Mouse (Mus musculus): ENCODE measurements around the gene Ccdc60. TPM values are rescaled to one million over a fixed set of nuclear protein-coding genes. Genes with fewer than 3 reads are reported as not detected.

Gene Ccdc60
- polyA plus RNA-seq, 1 experiment from 2014 or later, result 2.5 TPM

GRCm38 (mm10) chr5:116269212-116270145 lies 19.3 kb downstream of the Ccdc60 start:
- Histone ChIP-seq H3K4me2 (replicated peaks) (no peak overlapping the region), H3K27ac (no peak overlapping the region), H3K4me1 (replicated peaks) (peaks cover 23% of the 10 kb centered on the region), H3K4me3 (replicated peaks) (no peak overlapping the region), H3K9me3 (no peaks in the 10 kb centered on the region), H3K36me3 (no peaks in the 10 kb centered on the region), H3K9ac (replicated peaks) (no peak overlapping the region), H3K27me3 (no peaks in the 10 kb centered on the region)
- ATAC-seq, result no peak
- 66% methylated on average over 17 of the region's 17 CpGs for WGBS

- no peak overlapping the region for H3K9ac ChIP-seq (replicated peaks)
- peaks cover 8% of the 10 kb centered on the region for H3K4me1 ChIP-seq (replicated peaks)
- H3K27me3 ChIP-seq, result no peaks in the 10 kb centered on the region
- H3K36me3 ChIP-seq, result no peaks in the 10 kb centered on the region
- ATAC-seq, result no peak
- H3K9me3 ChIP-seq, result no peaks in the 10 kb centered on the region
- H3K4me3 ChIP-seq (replicated peaks), result no peak overlapping the region
- no peak overlapping the region for H3K4me2 ChIP-seq (replicated peaks)
- H3K27ac ChIP-seq, result no peak overlapping the region
- WGBS, result 82% methylated on average over 2 of the region's 2 CpGs
Measured at GRCm38 (mm10) chr5:116262689-116263088, 26.1 kb downstream of the Ccdc60 start.

- WGBS, result 92% methylated on average over 5 of the region's 5 CpGs
Measured at GRCm38 (mm10) chr5:116261944-116262343, 26.8 kb downstream of the Ccdc60 start.

GRCm38 (mm10) chr5:116260356-116260755 lies 28.4 kb downstream of the Ccdc60 start:
- H3K27me3 ChIP-seq, result no peaks in the 10 kb centered on the region
- H3K4me3 ChIP-seq (replicated peaks), result no peak overlapping the region
- no peak for ATAC-seq
- H3K9ac ChIP-seq (replicated peaks), result no peak overlapping the region
- no peaks in the 10 kb centered on the region for H3K36me3 ChIP-seq
- 89% methylated on average over 5 of the region's 5 CpGs for WGBS
- peaks cover 8% of the 10 kb centered on the region for H3K4me1 ChIP-seq (replicated peaks)
- H3K9me3 ChIP-seq, result no peaks in the 10 kb centered on the region
- H3K4me2 ChIP-seq (replicated peaks), result no peak overlapping the region
- H3K27ac ChIP-seq, result no peak overlapping the region

More at GRCm38 (mm10) chr5:116261944-116262343, 26.8 kb downstream of the Ccdc60 start:
- Histone ChIP-seq H3K36me3 (no peaks in the 10 kb centered on the region), H3K9me3 (no peaks in the 10 kb centered on the region), H3K27ac (no peak overlapping the region), H3K9ac (replicated peaks) (no peak overlapping the region), H3K4me2 (replicated peaks) (no peak overlapping the region), H3K4me3 (replicated peaks) (no peak overlapping the region), H3K27me3 (no peaks in the 10 kb centered on the region), H3K4me1 (replicated peaks) (peaks cover 8% of the 10 kb centered on the region)
- ATAC-seq, result no peak

- Histone ChIP-seq H3K27me3 (no peaks in the 10 kb centered on the region), H3K36me3 (no peaks in the 10 kb centered on the region), H3K9me3 (no peaks in the 10 kb centered on the region), H3K27ac (no peak overlapping the region), H3K4me2 (replicated peaks) (no peak overlapping the region), H3K4me1 (replicated peaks) (peaks cover 8% of the 10 kb centered on the region), H3K9ac (replicated peaks) (no peak overlapping the region), H3K4me3 (replicated peaks) (no peak overlapping the region)
- no peak for ATAC-seq
- 58% methylated on average over 8 of the region's 8 CpGs for WGBS
Measured at GRCm38 (mm10) chr5:116258321-116258860, 30.4 kb downstream of the Ccdc60 start.

GRCm38 (mm10) chr5:116253914-116254313 lies 34.9 kb downstream of the Ccdc60 start:
- Histone ChIP-seq H3K27me3 (no peaks in the 10 kb centered on the region), H3K9ac (replicated peaks) (no peak overlapping the region), H3K36me3 (no peaks in the 10 kb centered on the region), H3K27ac (no peak overlapping the region), H3K4me3 (replicated peaks) (no peak overlapping the region), H3K4me1 (replicated peaks) (peaks cover 7% of the 10 kb centered on the region), H3K9me3 (no peaks in the 10 kb centered on the region), H3K4me2 (replicated peaks) (no peak overlapping the region)
- no peak for ATAC-seq
- WGBS, result 87% methylated on average over 4 of the region's 4 CpGs

- no peak overlapping the region for H3K4me2 ChIP-seq (replicated peaks)
- H3K27ac ChIP-seq, result no peak overlapping the region
- no peak overlapping the region for H3K4me3 ChIP-seq (replicated peaks)
- no peak for ATAC-seq
- no peaks in the 10 kb centered on the region for H3K36me3 ChIP-seq
- no peak overlapping the region for H3K9ac ChIP-seq (replicated peaks)
- 91% methylated on average over 6 of the region's 6 CpGs for WGBS
- H3K4me1 ChIP-seq (replicated peaks), result no peaks in the 10 kb centered on the region
- H3K27me3 ChIP-seq, result no peaks in the 10 kb centered on the region
- no peaks in the 10 kb centered on the region for H3K9me3 ChIP-seq
Measured at GRCm38 (mm10) chr5:116252186-116252585, 36.6 kb downstream of the Ccdc60 start.

GRCm38 (mm10) chr5:116246642-116247041 lies 42.1 kb downstream of the Ccdc60 start:
- no peak for ATAC-seq

GRCm38 (mm10) chr5:116244476-116244875 lies 44.3 kb downstream of the Ccdc60 start:
- no peak overlapping the region for H3K4me2 ChIP-seq (replicated peaks)
- no peaks in the 10 kb centered on the region for H3K36me3 ChIP-seq
- H3K27ac ChIP-seq, result no peak overlapping the region
- no peaks in the 10 kb centered on the region for H3K4me1 ChIP-seq (replicated peaks)
- H3K9me3 ChIP-seq, result no peaks in the 10 kb centered on the region; the same call in 1 of the 2 replicates
- no peaks in the 10 kb centered on the region for H3K27me3 ChIP-seq
- no peak overlapping the region for H3K9ac ChIP-seq (replicated peaks)
- H3K4me3 ChIP-seq (replicated peaks), result no peak overlapping the region
- WGBS, result 74% methylated on average over 3 of the region's 3 CpGs
- ATAC-seq, result no peak

More at GRCm38 (mm10) chr5:116246642-116247041, 42.1 kb downstream of the Ccdc60 start:
- Histone ChIP-seq H3K4me1 (replicated peaks) (no peaks in the 10 kb centered on the region), H3K4me3 (replicated peaks) (no peak overlapping the region), H3K27ac (no peak overlapping the region), H3K9me3 (no peaks in the 10 kb centered on the region; the same call in 1 of the 2 replicates), H3K4me2 (replicated peaks) (no peak overlapping the region), H3K27me3 (no peaks in the 10 kb centered on the region), H3K9ac (replicated peaks) (no peak overlapping the region), H3K36me3 (no peaks in the 10 kb centered on the region)
- 83% methylated on average over 7 of the region's 7 CpGs for WGBS

- ATAC-seq, result no peak
- no peak overlapping the region for H3K9ac ChIP-seq (replicated peaks)
- no peaks in the 10 kb centered on the region for H3K36me3 ChIP-seq
Measured at GRCm38 (mm10) chr5:116243622-116244021, 45.2 kb downstream of the Ccdc60 start.

GRCm38 (mm10) chr5:116231841-116232643 lies 56.7 kb downstream of the Ccdc60 start:
- Histone ChIP-seq H3K4me1 (replicated peaks) (peaks cover 15% of the 10 kb centered on the region), H3K9ac (replicated peaks) (peak overlapping the region; percentile 28; the same call in 1 of the 2 replicates), H3K9me3 (no peaks in the 10 kb centered on the region), H3K27me3 (0 out of 2 replicates have a peak, but pooled peaks cover 2% of the 10 kb centered on the region), H3K4me3 (replicated peaks) (peak overlapping the region; percentile 19), H3K36me3 (no peaks in the 10 kb centered on the region), H3K4me2 (replicated peaks) (peak overlapping the region; percentile 45), H3K27ac (0 out of 2 replicates have a peak overlapping the region, but pooled peaks have one; percentile 20)
- 21% methylated on average over 19 of the region's 19 CpGs for WGBS
- peak; percentile 81 for ATAC-seq

More at GRCm38 (mm10) chr5:116243622-116244021, 45.2 kb downstream of the Ccdc60 start:
- H3K27ac ChIP-seq, result no peak overlapping the region
- no peak overlapping the region for H3K4me3 ChIP-seq (replicated peaks)
- H3K27me3 ChIP-seq, result no peaks in the 10 kb centered on the region
- H3K4me2 ChIP-seq (replicated peaks), result no peak overlapping the region
- WGBS, result 81% methylated on average over 9 of the region's 9 CpGs
- no peaks in the 10 kb centered on the region; the same call in 1 of the 2 replicates for H3K9me3 ChIP-seq
- no peaks in the 10 kb centered on the region for H3K4me1 ChIP-seq (replicated peaks)
